Mouse (Mus musculus) midbrain, embryonic 14.5 days (tissue): ENCODE measurements around the gene Daam2. TPM values are rescaled to one million over a fixed set of nuclear protein-coding genes. Genes with fewer than 3 reads are reported as not detected.

ENCODE experiments used
- ATAC-seq: fragments of 200-750 bp; cut with Nextera tagmentation; 2 replicates; pipeline ENCODE4 v1.8.0; 2017; ENCODE audit warnings: moderate number of reproducible peaks, moderate library complexity; ENCODE audit not compliant: low FRiP score, low TSS enrichment
- DNase-seq: peaks from one replicate; pipeline ENCODE4 v3.0.0-alpha.2; 2015
- H3K27ac ChIP-seq: fragments of 300-500 bp; sonication (generic); replicated peaks from 2 replicates; pipeline ENCODE4 v1.5.1; 2014; ENCODE audit warnings: mild to moderate bottlenecking, low read depth, low read length, moderate library complexity
- H3K27me3 ChIP-seq: fragments of 300-500 bp; sonication (generic); 2 replicates; pipeline ENCODE4 v1.6.1; 2014; ENCODE audit warnings: low read length, control low read depth, mixed read lengths; ENCODE audit not compliant: control insufficient read depth, insufficient read depth
- H3K36me3 ChIP-seq: fragments of 300-500 bp; sonication (generic); 2 replicates; pipeline ENCODE4 v1.6.1; 2014; ENCODE audit warnings: low read length, control low read depth; ENCODE audit not compliant: control insufficient read depth, insufficient read depth
- H3K4me1 ChIP-seq: fragments of 300-500 bp; sonication (generic); 2 replicates; pipeline ENCODE4 v1.6.1; 2014; ENCODE audit warnings: mild to moderate bottlenecking, antibody characterized with exemption, low read length, control low read depth; ENCODE audit not compliant: control insufficient read depth, insufficient read depth
- H3K4me2 ChIP-seq: fragments of 300-500 bp; sonication (generic); 2 replicates; pipeline ENCODE4 v1.6.1; 2014; ENCODE audit warnings: mild to moderate bottlenecking, low read length, moderate library complexity
- H3K4me3 ChIP-seq: fragments of 300-500 bp; sonication (generic); replicated peaks from 2 replicates; pipeline ENCODE4 v1.5.1; 2014; ENCODE audit warnings: low read depth, low read length
- H3K9ac ChIP-seq: fragments of 300-500 bp; sonication (generic); replicated peaks from 2 replicates; pipeline ENCODE4 v1.6.1; 2014; ENCODE audit warnings: mild to moderate bottlenecking, low read length, moderate library complexity
- H3K9me3 ChIP-seq: fragments of 300-500 bp; sonication (generic); 2 replicates; pipeline ENCODE4 v1.6.1; 2016; ENCODE audit warnings: low read length, control low read depth, mixed read lengths; ENCODE audit not compliant: control insufficient read depth
- WGBS: fragments of 180-500 bp; shearing (Covaris S2); extraction: QIAGEN DNeasy Blood & Tissue Kit; methylation state at CpG from one replicate; pipeline ENCODE4 v1.1.7; 2014; 5-methylcytosine and 5-hydroxymethylcytosine counted together
- polyA plus RNA-seq: library from polyadenylated mRNA; unstranded; fragments of >200 nt; fragmentation: Nextera tagmentation; extraction: Ambion mirVana; gene quantifications from 2 replicates; pipeline ENCODE4 v1.2.1, GENCODE M21; 2014

Gene Daam2
- polyA plus RNA-seq, 1 experiment from 2014 or later = 2.1 TPM

DNA sequence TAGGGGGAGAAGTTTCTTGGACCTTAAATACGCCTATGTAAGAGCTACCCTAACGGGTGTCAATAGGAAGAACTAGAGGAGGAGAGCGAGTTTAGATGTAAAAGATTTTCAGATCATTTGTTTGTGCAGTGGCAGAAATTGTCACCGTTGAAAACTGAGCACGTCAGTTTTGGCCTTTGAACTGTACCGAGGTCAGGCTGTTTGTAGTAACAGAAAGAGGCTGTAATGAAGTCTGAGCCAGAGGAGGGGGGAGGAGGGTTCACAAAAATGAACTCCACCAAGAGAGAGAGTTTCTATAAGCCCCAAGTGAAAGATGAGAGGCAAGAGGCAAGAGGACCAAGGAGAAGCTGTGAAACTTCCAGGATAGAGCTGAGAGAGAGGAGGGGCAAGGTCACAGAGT lies 144.3 kb downstream of the Daam2 start:
- Histone ChIP-seq H3K4me3 (no peak overlapping the region), H3K27ac (no peak overlapping the region), H3K9ac (no peak overlapping the region), H3K27me3 (no peaks in the 10 kb centered on the region; the same call in 1 of the 2 replicates), H3K36me3 (no peaks in the 10 kb centered on the region), H3K9me3 (no peaks in the 10 kb centered on the region), H3K4me1 (no peaks in the 10 kb centered on the region), H3K4me2 (no peak overlapping the region)
- 82% methylated on average over 6 of the region's 6 CpGs for WGBS
- DNase-seq = no peak
- no peak for ATAC-seq

DNA sequence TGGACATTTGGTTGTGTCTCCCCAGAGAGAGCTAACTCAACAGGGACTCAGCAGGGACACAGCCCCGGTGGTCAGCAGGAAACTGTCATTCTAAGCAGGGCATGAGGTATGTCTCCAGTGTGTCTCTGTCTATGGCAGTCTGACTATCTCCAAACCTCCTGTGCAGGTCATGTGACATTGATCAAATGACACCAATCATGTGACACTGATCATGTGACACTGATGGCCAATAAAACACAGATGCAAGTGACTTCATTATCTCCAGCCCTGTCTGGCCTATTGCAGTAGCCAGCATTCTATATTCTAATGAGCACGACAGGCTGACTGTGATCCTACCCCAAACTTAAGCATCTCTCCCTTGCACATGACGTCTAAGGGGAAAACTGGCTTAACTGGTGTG lies 147.9 kb downstream of the Daam2 start:
- Histone ChIP-seq H3K27ac (no peak overlapping the region), H3K36me3 (no peaks in the 10 kb centered on the region), H3K9me3 (no peaks in the 10 kb centered on the region), H3K4me2 (no peak overlapping the region), H3K27me3 (no peaks in the 10 kb centered on the region; the same call in 1 of the 2 replicates), H3K4me1 (no peaks in the 10 kb centered on the region), H3K9ac (no peak overlapping the region), H3K4me3 (no peak overlapping the region)
- WGBS = 69% methylated on average over 3 of the region's 3 CpGs
- ATAC-seq = no peak
- no peak for DNase-seq

DNA sequence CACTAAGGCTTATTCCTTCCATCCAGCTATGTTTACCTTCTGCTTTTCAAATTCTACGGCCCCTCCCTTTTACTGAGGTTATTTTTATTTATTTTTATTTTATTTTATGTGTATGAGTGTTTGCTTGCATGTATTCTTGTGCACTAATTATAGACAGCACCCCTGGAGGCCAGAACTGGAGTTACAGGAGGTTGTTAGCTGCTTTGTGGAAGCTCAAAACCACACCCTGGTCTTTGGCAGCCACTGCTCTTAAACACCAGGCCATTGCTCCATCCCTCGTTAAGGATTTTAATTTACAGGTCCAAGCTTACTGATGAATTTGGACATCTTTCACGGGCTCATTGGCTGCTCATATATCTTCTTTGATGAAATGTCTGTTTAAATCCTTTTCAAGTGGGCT lies 150.6 kb downstream of the Daam2 start:
- Histone ChIP-seq H3K4me1 (no peaks in the 10 kb centered on the region), H3K9ac (no peak overlapping the region), H3K9me3 (no peaks in the 10 kb centered on the region), H3K4me3 (no peak overlapping the region), H3K4me2 (no peak overlapping the region), H3K27ac (no peak overlapping the region), H3K36me3 (no peaks in the 10 kb centered on the region), H3K27me3 (no peaks in the 10 kb centered on the region)
- DNase-seq = peak; percentile 39
- no peak for ATAC-seq
- WGBS = 60% methylated on average over 3 of the region's 3 CpGs

DNA sequence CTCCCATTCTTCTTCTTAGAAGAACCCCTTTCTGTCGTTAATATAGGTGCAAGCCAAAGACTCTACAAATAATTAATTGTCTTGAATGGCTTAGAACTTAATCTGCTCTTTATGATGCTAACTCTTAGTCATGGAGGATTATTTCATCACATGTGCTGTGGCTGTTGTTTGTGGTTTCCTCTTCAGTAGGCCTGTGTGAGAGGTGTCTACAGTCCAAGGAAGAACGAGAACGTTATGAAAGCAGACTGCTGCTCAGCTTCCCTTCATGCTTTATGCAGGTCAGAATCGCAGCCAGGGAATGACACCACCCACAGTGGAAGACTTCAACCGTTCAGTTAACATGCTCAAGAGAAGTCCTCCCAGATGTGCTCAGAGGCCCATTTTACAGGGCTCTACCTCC lies 151.2 kb downstream of the Daam2 start:
- no peak for ATAC-seq
- H3K27me3 ChIP-seq = no peaks in the 10 kb centered on the region
- H3K9ac ChIP-seq = no peak overlapping the region
- no peak overlapping the region for H3K27ac ChIP-seq
- H3K9me3 ChIP-seq = no peaks in the 10 kb centered on the region
- H3K4me1 ChIP-seq = no peaks in the 10 kb centered on the region
- no peak for DNase-seq
- no peak overlapping the region for H3K4me3 ChIP-seq
- H3K4me2 ChIP-seq = no peak overlapping the region
- WGBS = 73% methylated on average over 5 of the region's 5 CpGs
- H3K36me3 ChIP-seq = no peaks in the 10 kb centered on the region

Other genes starting within 250 kb of the Daam2 start
- gene Mocs1, start 136.0 kb downstream of the Daam2 start, polyA plus RNA-seq = 3.8 and 4.0 TPM in 2 replicates
- gene Kif6, start 50.8 kb upstream of the Daam2 start, polyA plus RNA-seq = 2.3 and 2.4 TPM in 2 replicates